Mouse (Mus musculus): ENCODE measurements around the gene Magi2.
A peak's percentile ranks its signal among the peaks of the same experiment; 100 is the strongest.

DNA sequence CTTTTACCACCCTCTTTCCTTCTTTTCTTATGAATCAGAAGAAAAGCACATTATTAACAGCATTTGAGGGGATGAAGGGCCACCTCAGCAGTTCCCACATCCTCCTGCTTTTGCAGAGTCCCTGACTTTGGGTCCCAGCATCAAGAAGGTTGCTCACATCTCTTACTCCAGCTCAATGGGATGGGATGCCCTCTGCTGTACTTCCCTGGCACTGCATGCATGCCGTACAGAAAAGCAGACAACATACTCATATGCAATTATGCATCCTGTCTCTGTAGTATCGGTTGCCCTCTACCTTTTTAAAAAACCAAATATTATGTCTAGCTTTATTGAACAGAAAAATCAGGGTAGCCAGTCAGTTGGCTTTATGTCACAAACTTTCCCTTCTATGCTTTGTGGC lies 37.8 kb downstream of the Magi2 start:
- TF ChIP-seq CTCF (IDR thresholded peaks at IDR 0.05; ENCODE audit: extremely low read depth, insufficient read depth, low read length): peak; percentile 40
- TF ChIP-seq POLR2A (IDR thresholded peaks at IDR 0.05; ENCODE audit: extremely low read depth, insufficient read depth, low read length): no peak
